Mouse (Mus musculus) stomach, embryonic 16.5 days (tissue): ENCODE measurements at regions not wholly inside any gene's neighbourhood (a gene's known extent, or its start where the extent isn't known, plus 50 kb on each side); places are given as distances from the start of the nearest gene placed in this dataset.

ENCODE experiments used
- ATAC-seq: fragments of 200-750 bp; cut with Nextera tagmentation; 2 replicates; pipeline ENCODE4 v1.8.0; 2017; ENCODE audit warnings: moderate number of reproducible peaks, moderate TSS enrichment; ENCODE audit not compliant: insufficient read depth, low FRiP score
- H3K27ac ChIP-seq: fragments of 300-500 bp; sonication (generic); 2 replicates; pipeline ENCODE4 v1.5.1; 2014; ENCODE audit warnings: low read length
- H3K27me3 ChIP-seq: fragments of 300-500 bp; sonication (generic); 2 replicates; pipeline ENCODE4 v1.6.1; 2014; ENCODE audit warnings: low read length, control low read depth, mixed read lengths; ENCODE audit not compliant: control insufficient read depth, insufficient read depth
- H3K36me3 ChIP-seq: fragments of 300-500 bp; sonication (generic); 2 replicates; pipeline ENCODE4 v1.6.1; 2014; ENCODE audit warnings: low read length; ENCODE audit not compliant: control insufficient read depth, insufficient read depth
- H3K4me1 ChIP-seq: fragments of 300-500 bp; sonication (generic); 2 replicates; pipeline ENCODE4 v1.6.1; 2014; ENCODE audit warnings: low read length, control low read depth, mixed read lengths; ENCODE audit not compliant: control insufficient read depth, insufficient read depth
- H3K4me2 ChIP-seq: fragments of 300-500 bp; sonication (generic); 2 replicates; pipeline ENCODE4 v1.6.1; 2014; ENCODE audit warnings: low read depth, low read length, mixed read lengths
- H3K4me3 ChIP-seq: fragments of 300-500 bp; sonication (generic); replicated peaks from 2 replicates; pipeline ENCODE4 v1.5.1; 2014; ENCODE audit warnings: mild to moderate bottlenecking, low read length
- H3K9ac ChIP-seq: fragments of 300-500 bp; sonication (generic); 2 replicates; pipeline ENCODE4 v1.6.1; 2014; ENCODE audit warnings: low read length
- H3K9me3 ChIP-seq: fragments of 300-500 bp; sonication (generic); replicated peaks from 2 replicates; pipeline ENCODE4 v1.6.1; 2016; ENCODE audit warnings: low read length, control low read depth; ENCODE audit not compliant: control insufficient read depth

DNA sequence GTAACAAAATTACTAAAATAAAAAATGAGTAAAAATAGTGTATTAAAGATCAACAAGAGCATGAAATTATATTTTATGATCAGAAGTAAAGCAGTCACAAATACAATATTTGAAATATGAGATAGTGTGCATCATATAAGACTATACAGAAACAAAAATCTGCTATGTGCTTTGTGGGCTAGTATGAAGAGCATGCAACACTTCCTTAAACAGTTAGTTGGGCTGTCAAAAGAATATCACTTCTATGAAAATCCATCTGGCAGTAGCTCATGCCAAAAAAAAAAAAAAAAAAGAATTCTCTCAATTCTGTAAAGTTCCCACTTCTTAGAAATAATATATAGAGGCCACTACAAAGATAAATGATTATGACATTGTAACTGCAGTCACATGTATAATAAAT, 53.0 kb upstream of the Gm4301 start:
- Histone ChIP-seq H3K4me1 (no peaks in the 10 kb centered on the region), H3K4me3 (no peak overlapping the region), H3K4me2 (no peak overlapping the region), H3K9ac (no peak overlapping the region), H3K27ac (no peak overlapping the region), H3K27me3 (no peaks in the 10 kb centered on the region), H3K36me3 (no peaks in the 10 kb centered on the region), H3K9me3 (no peaks in the 10 kb centered on the region)
- ATAC-seq, result no peak
